Mouse (Mus musculus) activated CD4-positive, CD25-positive, alpha-beta regulatory T cell, adult 4 months (primary cell): ENCODE measurements around the gene Spata46. TPM values are rescaled to one million over a fixed set of nuclear protein-coding genes. Genes with fewer than 3 reads are reported as not detected.

Source experiments
- ATAC-seq: one replicate; pipeline ENCODE4 v1.8.0; 2017
- polyA plus RNA-seq, 2 experiments: library from polyadenylated mRNA; unstranded; fragments of 100-300 nt; shearing (Covaris generic); gene quantifications; one replicate each; pipeline ENCODE4 v1.2.1; 2017

The Spata46 gene
- polyA plus RNA-seq, 2 experiments from 2014 or later = not detected

DNA sequence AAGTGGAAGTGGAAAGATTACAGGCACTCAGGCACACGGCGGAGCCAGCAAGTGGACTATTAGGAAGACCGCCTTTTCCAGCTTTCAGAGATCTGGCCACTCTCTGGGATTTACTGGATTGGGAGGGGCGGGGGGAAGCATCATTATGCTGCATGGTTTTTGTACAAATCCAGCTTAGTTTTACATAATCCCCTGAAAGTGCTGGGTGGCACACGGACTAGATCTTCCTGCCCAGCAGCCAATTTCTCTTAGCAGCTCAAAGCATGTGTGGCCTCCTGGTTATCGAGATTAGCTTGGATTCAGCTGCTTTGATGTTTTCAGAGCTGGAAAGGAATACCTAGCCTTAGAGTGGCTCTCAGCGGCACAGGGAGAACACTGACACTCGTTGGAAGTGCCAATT lies 34.5 kb downstream of the Spata46 start:
- no peak for ATAC-seq

GRCm38 (mm10) chr1:170343906-170344305 lies 35.3 kb downstream of the Spata46 start:
- no peak for ATAC-seq

DNA sequence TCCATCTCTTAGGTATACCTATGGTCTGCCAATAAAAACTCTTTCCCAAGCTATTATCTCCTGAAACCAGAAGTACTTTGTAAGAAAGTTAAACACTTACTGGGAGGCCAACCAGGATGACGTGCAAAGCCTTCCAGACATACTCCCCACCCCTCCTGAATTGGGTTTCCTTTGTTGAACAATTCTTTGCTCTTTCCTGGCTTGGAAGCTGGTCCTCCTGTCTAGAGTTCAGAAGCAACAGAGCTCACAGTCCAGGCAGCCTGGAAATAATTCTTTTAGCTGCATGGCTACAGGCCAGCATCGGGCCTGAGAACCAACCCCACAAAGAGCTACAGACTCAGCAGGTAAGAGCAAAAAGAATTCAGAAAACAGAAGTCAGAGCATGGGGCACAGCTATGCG lies 37.7 kb downstream of the Spata46 start:
- no peak for ATAC-seq

GRCm38 (mm10) chr1:170351080-170351479 lies 42.5 kb downstream of the Spata46 start:
- no peak for ATAC-seq

- no peak for ATAC-seq
Observed at GRCm38 (mm10) chr1:170353335-170353734, 44.7 kb downstream of the Spata46 start.

DNA sequence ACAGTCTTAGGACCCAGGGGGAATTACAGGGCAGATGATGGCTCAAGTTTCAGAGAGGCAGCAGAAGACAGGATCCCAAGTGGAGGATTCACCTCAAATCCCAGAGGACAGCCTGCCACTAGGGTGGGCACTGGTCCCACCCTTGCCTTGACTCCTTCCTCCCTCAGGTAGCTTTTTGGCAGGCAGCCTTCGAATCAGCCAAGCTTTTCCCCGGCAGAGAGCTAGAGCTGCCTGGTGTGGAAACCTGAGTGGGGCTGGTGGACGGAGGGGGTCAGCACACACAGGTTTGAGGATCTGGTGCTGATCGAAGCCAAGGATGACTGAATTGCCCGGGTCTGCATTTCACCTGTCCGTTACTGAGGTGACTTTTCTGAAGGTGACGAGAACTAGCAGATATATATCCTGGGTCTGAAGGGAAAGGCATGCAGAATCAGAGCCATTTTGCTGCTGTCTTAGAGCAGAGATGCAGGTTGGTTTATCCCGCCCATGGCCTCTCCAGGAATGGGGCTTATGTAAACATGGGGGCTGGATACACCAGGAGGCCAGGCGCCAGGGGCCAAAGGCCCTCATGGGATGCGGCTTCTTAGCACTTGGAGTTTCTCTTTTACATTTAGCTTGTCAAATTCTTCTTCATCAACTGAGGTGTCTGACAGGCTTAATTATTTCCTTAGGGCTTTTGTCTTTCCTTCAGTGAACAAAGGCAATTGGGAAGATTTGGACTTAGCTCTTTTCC lies 51.7 kb downstream of the Spata46 start:
- ATAC-seq = no peak

Other genes starting within 250 kb of the Spata46 start
- gene Ddr2, start 198.0 kb upstream of the Spata46 start, polyA plus RNA-seq = under 1 TPM in 1 of 2 experiments, not detected in 1; 0.08 TPM
- gene Uap1, start 133.8 kb upstream of the Spata46 start, polyA plus RNA-seq = 10 to 100 TPM; 17.0 to 17.3 TPM
- gene Uhmk1, start 93.4 kb upstream of the Spata46 start, polyA plus RNA-seq = 10 to 100 TPM; 13.8 to 13.9 TPM
- gene Sh2d1b2, start 76.1 kb upstream of the Spata46 start, polyA plus RNA-seq = not detected
- gene Sh2d1b1, start 31.5 kb upstream of the Spata46 start, polyA plus RNA-seq = under 1 TPM in 1 of 2 experiments, not detected in 1; 0.31 TPM
- gene Gm7694, start 2.5 kb upstream of the Spata46 start, polyA plus RNA-seq = not detected